Mouse (Mus musculus) C2C12 (cell line): ENCODE measurements around the gene Slc26a11. TPM values are rescaled to one million over a fixed set of nuclear protein-coding genes. Genes with fewer than 3 reads are reported as not detected.
A peak's percentile ranks its signal among the peaks of the same experiment; 100 is the strongest.

Source experiments
- H3K27me3 ChIP-seq: one replicate; pipeline ENCODE4 v1.6.1; 2011; ENCODE audit not compliant: control insufficient read depth, insufficient read depth, insufficient read length
- H3K36me3 ChIP-seq: one replicate; pipeline ENCODE4 v1.6.1; 2011; ENCODE audit not compliant: control insufficient read depth, insufficient read depth
- H3K4me3 ChIP-seq: one replicate; pipeline ENCODE4 v1.5.1; 2011; ENCODE audit warnings: mild to moderate bottlenecking, control low read depth; ENCODE audit not compliant: poor library complexity, insufficient read depth, severe bottlenecking
- H3K79me2 ChIP-seq: one replicate; pipeline ENCODE4 v1.6.1; 2011; ENCODE audit not compliant: control insufficient read depth, insufficient read depth
- H3K79me3 ChIP-seq: one replicate; pipeline ENCODE4 v1.6.1; 2011; ENCODE audit warnings: low read depth, control low read depth
- H3ac ChIP-seq: one replicate; pipeline ENCODE3; 2011; ENCODE audit warnings: low read depth; ENCODE audit not compliant: control insufficient read depth, insufficient read length
- CEBPB ChIP-seq: IDR thresholded peaks from one replicate; pipeline ENCODE4 v1.6.1; 2011; ENCODE audit warnings: low read depth, mild to moderate bottlenecking, control low read depth, moderate library complexity
- CTCF ChIP-seq: IDR thresholded peaks from one replicate; pipeline ENCODE4 v1.5.1; 2011; ENCODE audit not compliant: control insufficient read depth, insufficient read depth, insufficient read length
- FOSL1 ChIP-seq: IDR thresholded peaks from one replicate; pipeline ENCODE4 v1.8.0; 2011; ENCODE audit warnings: mild to moderate bottlenecking, low read length; ENCODE audit not compliant: poor library complexity, insufficient read depth, severe bottlenecking
- MAX ChIP-seq: IDR thresholded peaks from one replicate; pipeline ENCODE4 v1.6.1; 2011; ENCODE audit warnings: mild to moderate bottlenecking, control low read depth
- MYOD1 ChIP-seq: IDR thresholded peaks from one replicate; pipeline ENCODE4 v1.6.1; 2011; ENCODE audit warnings: low read depth; ENCODE audit not compliant: control insufficient read depth, insufficient read length
- MYOG ChIP-seq: IDR thresholded peaks from one replicate; pipeline ENCODE4 v1.6.1; 2011; ENCODE audit not compliant: control insufficient read depth, insufficient read length; ENCODE audit errors: extremely low read depth
- USF1 ChIP-seq: IDR thresholded peaks from one replicate; pipeline ENCODE4 v1.6.1; 2011; ENCODE audit warnings: low read depth, mild to moderate bottlenecking, control low read depth, moderate library complexity
- polyA plus RNA-seq: library from polyadenylated mRNA; unstranded; fragments of >200 nt; fragmentation: generic; extraction: Trizol; gene quantifications from one replicate; pipeline ENCODE4 v1.2.1, GENCODE M21; 2012; ENCODE audit warnings: missing spikeins

Slc26a11 gene
- polyA plus RNA-seq, 1 experiment: 0.51 TPM

DNA sequence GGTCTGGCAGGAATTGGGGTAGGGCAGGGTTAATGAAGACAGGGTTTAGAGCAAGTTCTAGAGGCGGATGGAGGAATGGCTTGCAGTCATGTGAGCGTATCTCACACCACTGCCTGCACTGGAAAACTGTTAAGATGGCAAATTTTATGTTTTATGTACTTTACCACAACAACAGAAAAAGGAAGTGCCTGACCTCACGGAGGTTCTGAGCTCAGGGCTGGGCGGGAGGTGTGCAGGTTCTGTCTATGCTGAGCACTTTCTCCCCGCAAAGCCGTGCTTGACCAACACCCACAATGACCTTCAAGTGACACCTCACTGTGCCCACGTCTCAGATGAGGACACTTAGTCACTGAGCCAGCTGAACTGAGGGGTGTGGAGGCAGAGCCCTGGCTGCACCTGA is 3.2 kb upstream of the Slc26a11 start:
- Histone ChIP-seq H3K79me3 (no peaks in the 10 kb centered on the region), H3ac (no peak overlapping the region), H3K4me3 (no peak overlapping the region), H3K27me3 (peaks cover 10% of the 10 kb centered on the region), H3K36me3 (no peaks in the 10 kb centered on the region), H3K79me2 (no peaks in the 10 kb centered on the region)
- TF ChIP-seq USF1: no peak
- TF ChIP-seq CTCF: no peak

DNA sequence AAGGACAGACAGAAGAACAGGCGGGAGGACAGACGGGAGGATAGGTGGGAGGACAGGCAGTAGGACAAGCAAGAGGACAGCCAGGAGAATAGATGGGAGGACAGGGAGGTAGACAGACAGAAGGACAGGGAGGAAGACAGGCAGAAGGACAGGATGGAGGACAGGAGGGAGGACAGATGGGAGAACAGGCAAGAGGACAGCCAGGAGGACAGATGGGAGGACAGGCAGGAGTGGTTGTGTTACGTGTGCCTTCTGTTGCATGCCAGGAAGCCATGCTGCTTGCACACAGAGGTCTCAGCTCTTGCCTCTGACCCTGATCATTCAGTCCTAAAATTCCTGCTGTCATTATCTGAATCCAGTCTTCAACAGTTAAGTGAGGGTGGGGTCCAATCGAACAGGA is 1.4 kb upstream of the Slc26a11 start:
- no peak overlapping the region for H3K4me3 ChIP-seq
- no peaks in the 10 kb centered on the region for H3K79me2 ChIP-seq
- H3K79me3 ChIP-seq: no peaks in the 10 kb centered on the region
- H3K27me3 ChIP-seq: peaks cover 10% of the 10 kb centered on the region
- no peak for TF ChIP-seq CEBPB
- TF ChIP-seq MYOG: no peak
- TF ChIP-seq MYOD1: no peak
- no peak for TF ChIP-seq FOSL1
- no peak for TF ChIP-seq CTCF
- TF ChIP-seq USF1: no peak
- no peak for TF ChIP-seq MAX
- H3ac ChIP-seq: no peak overlapping the region
- no peaks in the 10 kb centered on the region for H3K36me3 ChIP-seq

DNA sequence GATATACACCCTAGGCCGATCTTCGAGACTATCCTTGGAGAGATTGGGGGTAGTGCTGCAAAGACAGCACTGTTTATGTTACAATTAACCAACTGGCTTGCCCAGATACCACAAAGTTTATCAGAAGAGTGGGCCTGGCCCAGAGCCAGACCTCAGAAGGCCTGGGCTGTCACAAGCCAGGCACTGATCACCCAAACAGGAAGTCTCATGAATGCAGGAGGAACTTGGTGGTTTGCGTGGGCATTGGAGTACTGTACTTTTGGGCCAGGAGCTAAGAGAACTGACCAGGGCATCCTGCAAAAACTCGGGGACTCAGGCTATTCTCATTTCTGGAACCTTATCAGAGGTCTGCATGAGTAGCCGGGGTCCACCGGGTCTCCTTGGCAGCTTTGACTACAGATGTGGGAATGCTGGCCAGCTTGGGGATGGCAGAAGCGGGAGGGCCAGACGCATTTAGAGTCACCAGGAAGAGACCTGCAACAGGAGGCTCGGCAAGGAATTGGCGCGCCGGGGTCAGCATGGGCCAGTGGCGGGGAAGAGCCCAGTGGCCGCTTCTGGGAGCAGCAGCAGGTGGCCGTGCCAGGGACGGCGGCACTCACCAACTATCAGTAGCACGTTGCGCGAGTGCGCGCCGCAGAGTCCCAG is 437 bp upstream of the Slc26a11 start:
- H3K4me3 ChIP-seq: peak overlapping the region; percentile 39
- H3K27me3 ChIP-seq: peaks cover 10% of the 10 kb centered on the region
- peak overlapping the region; percentile 43 for H3ac ChIP-seq
- no peak for TF ChIP-seq MYOD1
- TF ChIP-seq USF1: no peak
- no peak for TF ChIP-seq MAX
- no peak for TF ChIP-seq FOSL1
- TF ChIP-seq CEBPB: no peak
- TF ChIP-seq CTCF: no peak
- no peak for TF ChIP-seq MYOG
- no peaks in the 10 kb centered on the region for H3K79me2 ChIP-seq
- no peaks in the 10 kb centered on the region for H3K36me3 ChIP-seq
- H3K79me3 ChIP-seq: no peaks in the 10 kb centered on the region

DNA sequence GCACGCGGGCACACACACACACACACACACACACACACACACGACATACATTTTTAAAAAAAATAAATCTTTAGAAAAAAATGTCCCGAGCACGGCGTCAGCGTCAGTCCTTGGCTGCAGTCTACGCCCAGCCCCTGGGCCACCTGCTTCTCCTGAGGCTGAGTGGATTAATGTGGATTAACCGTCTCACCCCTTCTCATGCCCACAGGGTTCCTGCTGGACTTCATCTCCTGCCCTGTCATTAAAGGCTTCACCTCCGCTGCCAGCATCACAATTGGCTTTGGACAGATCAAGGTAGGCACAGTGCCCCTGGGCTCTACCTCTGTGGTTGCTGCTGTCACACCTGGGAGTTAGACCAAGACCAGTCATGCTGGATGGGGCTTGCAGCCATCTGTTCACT is 3.7 kb downstream of the Slc26a11 start:
- Histone ChIP-seq H3K36me3 (no peaks in the 10 kb centered on the region), H3K79me3 (no peaks in the 10 kb centered on the region), H3ac (no peak overlapping the region), H3K4me3 (no peak overlapping the region), H3K27me3 (no peaks in the 10 kb centered on the region), H3K79me2 (no peaks in the 10 kb centered on the region)
- TF ChIP-seq MYOD1 (no peak), MYOG (no peak), FOSL1 (no peak), CEBPB (no peak), USF1 (no peak), CTCF (no peak), MAX (no peak)

DNA sequence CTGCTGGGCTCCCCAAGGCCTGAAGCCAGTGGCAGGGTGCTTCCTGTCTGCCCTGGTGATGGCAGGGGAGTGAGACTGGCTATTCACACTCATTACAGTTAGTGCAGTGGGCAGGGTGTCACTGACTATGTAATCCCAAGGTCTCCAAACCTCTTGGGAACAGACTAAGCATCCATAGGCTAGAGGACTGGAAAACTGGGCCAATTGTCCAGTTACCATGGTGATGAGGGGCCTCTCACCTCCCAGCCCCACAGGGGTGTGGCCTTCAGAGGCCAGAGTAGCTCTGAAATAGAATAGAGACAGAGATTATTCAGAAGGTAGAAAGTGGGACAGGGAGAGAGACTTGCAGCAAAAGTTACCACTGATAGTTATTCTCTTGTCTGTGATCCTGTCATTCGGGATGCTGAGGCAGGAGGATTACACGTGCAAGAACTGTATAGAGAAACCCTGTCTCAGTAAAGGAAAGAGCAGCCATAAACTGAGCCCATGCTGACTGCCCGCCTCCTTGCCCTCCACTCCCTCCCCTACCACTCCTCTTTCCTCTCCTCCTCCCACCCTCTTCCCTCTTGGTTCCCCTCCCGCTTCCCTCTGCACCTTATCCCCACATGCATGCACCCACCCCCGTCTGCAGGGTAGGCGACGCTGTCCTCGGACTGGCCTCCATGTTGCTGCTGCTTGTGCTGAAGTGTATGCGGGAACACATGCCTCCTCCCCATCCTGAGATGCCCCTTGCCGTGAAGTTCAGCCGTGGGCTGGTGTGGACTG is 7.6 kb downstream of the Slc26a11 start:
- TF ChIP-seq MAX (no peak), MYOD1 (no peak), USF1 (no peak), MYOG (no peak), CTCF (no peak), FOSL1 (no peak), CEBPB (no peak)
- Histone ChIP-seq H3K79me2 (no peaks in the 10 kb centered on the region), H3K79me3 (no peaks in the 10 kb centered on the region), H3K27me3 (no peaks in the 10 kb centered on the region), H3K4me3 (no peak overlapping the region), H3K36me3 (no peaks in the 10 kb centered on the region), H3ac (no peak overlapping the region)

DNA sequence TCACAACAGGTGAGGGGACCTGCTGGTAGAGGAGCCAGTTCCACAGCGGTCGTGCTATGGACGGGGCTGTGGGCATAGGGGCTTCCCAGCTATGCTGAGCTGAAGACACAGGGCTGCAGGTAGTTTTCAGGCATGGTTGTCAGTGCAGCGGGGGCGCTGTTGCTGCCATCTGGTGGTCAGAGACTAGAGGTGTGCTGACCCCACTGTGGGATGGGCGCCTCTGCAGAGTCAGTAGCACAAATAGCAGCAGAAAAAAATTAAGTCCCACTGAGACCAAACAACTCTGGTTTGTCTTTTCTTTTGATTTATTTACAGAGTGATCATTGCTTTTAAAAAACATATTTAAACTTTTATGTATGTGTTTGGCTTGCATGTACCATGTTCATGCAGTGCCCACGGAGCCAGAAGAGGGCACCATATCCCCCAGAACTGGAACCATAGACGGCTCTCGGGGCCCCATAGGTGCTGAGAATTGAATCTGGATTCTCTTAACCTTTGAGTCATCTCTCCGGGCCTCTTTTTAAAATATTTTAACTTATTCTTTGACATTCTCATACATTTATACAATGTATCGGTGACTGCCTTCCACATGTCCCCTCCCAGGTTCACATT is 8.3 kb downstream of the Slc26a11 start:
- Histone ChIP-seq H3K79me3 (no peaks in the 10 kb centered on the region), H3K4me3 (no peak overlapping the region), H3K27me3 (no peaks in the 10 kb centered on the region), H3K36me3 (no peaks in the 10 kb centered on the region), H3ac (no peak overlapping the region), H3K79me2 (no peaks in the 10 kb centered on the region)
- TF ChIP-seq CTCF (peak; percentile 89), CEBPB (no peak)
